Mouse (Mus musculus) hindbrain, embryonic 16.5 days (tissue): ENCODE results near the gene Heyl. TPM values are rescaled to one million over a fixed set of nuclear protein-coding genes. Genes with fewer than 3 reads are reported as not detected.

Experiments
- ATAC-seq: fragments of 200-750 bp; cut with Nextera tagmentation; 2 replicates; pipeline ENCODE4 v1.8.0; 2017; ENCODE audit warnings: moderate TSS enrichment, moderate library complexity
- H3K27ac ChIP-seq: fragments of 300-500 bp; sonication (generic); 2 replicates; pipeline ENCODE4 v1.5.1; 2014; ENCODE audit warnings: low read depth, mild to moderate bottlenecking, control low read depth, low read length, moderate library complexity
- H3K27me3 ChIP-seq: fragments of 300-500 bp; sonication (generic); replicated peaks from 2 replicates; pipeline ENCODE4 v1.6.1; 2014; ENCODE audit warnings: low read length; ENCODE audit not compliant: control insufficient read depth, insufficient read depth
- H3K36me3 ChIP-seq: fragments of 300-500 bp; sonication (generic); 2 replicates; pipeline ENCODE4 v1.6.1; 2014; ENCODE audit warnings: mild to moderate bottlenecking, low read length, moderate library complexity, mixed read lengths; ENCODE audit not compliant: control insufficient read depth, insufficient read depth
- H3K4me1 ChIP-seq: fragments of 300-500 bp; sonication (generic); 2 replicates; pipeline ENCODE4 v1.6.1; 2014; ENCODE audit warnings: low read depth, low read length; ENCODE audit not compliant: control insufficient read depth, insufficient read depth
- H3K4me2 ChIP-seq: fragments of 300-500 bp; sonication (generic); 2 replicates; pipeline ENCODE4 v1.6.1; 2014; ENCODE audit warnings: mild to moderate bottlenecking, low read length, control low read depth, moderate library complexity
- H3K4me3 ChIP-seq: fragments of 300-500 bp; sonication (generic); 2 replicates; pipeline ENCODE4 v1.5.1; 2014; ENCODE audit warnings: mild to moderate bottlenecking, low read length, control low read depth, moderate library complexity
- H3K9ac ChIP-seq: fragments of 300-500 bp; sonication (generic); 2 replicates; pipeline ENCODE4 v1.6.1; 2014; ENCODE audit warnings: low read depth, mild to moderate bottlenecking, control low read depth, low read length, moderate library complexity
- H3K9me3 ChIP-seq: fragments of 300-500 bp; sonication (generic); 2 replicates; pipeline ENCODE4 v1.6.1; 2014; ENCODE audit warnings: mild to moderate bottlenecking, low read length, moderate library complexity; ENCODE audit not compliant: control insufficient read depth
- WGBS: fragments of 180-500 bp; shearing (Covaris S2); extraction: QIAGEN DNeasy Blood & Tissue Kit; methylation state at CpG from one replicate; pipeline ENCODE4 v1.1.7; 2014; 5-methylcytosine and 5-hydroxymethylcytosine counted together
- polyA plus RNA-seq: library from polyadenylated mRNA; unstranded; fragments of >200 nt; fragmentation: Nextera tagmentation; extraction: Ambion mirVana; gene quantifications from 2 replicates; pipeline ENCODE4 v1.2.1, GENCODE M21; 2015

Gene Heyl
- polyA plus RNA-seq, 1 experiment from 2014 or later: 5.3 TPM

DNA sequence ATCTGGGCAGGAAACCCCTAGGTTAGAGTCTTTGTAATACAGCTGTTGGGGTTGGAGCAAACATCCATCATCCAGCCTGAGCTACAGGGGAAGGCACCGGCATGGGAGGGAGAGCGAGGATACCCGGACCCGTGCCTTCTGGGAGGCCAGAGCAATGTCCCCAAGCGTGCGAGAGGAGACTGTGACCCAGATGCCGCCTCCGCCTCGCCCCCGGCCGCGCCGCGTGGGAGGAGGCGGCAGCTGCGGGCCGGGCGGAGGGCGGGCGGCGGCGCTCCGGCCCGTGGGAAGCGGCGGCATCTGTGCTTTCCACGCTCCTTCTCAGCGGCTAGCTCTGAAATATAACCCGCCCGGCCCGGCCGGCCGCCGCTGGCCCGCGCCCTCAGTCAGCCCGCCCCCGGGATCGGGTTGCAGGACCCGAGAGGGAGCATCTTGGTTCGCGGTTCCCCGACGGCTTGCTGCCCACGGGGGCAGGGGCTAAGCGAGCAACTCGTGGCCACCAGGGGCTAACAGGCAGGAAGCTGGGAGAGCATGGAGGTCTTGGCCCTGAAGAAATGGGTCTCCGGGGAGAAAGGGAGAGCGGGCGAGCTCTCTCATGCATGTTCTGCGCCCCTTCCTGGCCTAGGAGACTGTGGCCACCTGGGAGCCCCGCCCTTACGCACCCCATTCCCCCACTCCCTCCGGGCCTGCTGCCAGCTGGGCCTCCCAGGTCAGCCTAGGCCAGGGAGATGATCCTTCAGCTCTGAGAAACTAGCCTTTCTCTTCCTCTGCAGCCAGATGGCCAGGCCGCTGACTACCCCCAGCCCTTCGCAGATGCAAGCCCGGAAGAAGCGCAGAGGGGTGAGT is 6.2 kb downstream of the Heyl start:
- ATAC-seq: peak; percentile 42
- Histone ChIP-seq H3K27me3 (peaks cover 12% of the 10 kb centered on the region), H3K27ac (no peak overlapping the region), H3K4me1 (peaks cover 4% of the 10 kb centered on the region; the same call in 1 of the 2 replicates), H3K9ac (peak overlapping the region; percentile 57), H3K9me3 (no peaks in the 10 kb centered on the region), H3K4me3 (peak overlapping the region; percentile 28), H3K4me2 (peak overlapping the region; percentile 51), H3K36me3 (no peaks in the 10 kb centered on the region)
- 4% methylated on average over 47 of the region's 58 CpGs for WGBS

- no peak for ATAC-seq
- H3K4me2 ChIP-seq: no peak overlapping the region
- H3K9ac ChIP-seq: no peak overlapping the region
- 83% methylated on average over 7 of the region's 7 CpGs for WGBS
- no peaks in the 10 kb centered on the region; the same call in 1 of the 2 replicates for H3K27me3 ChIP-seq
- no peaks in the 10 kb centered on the region for H3K36me3 ChIP-seq
- H3K27ac ChIP-seq: no peak overlapping the region
- H3K9me3 ChIP-seq: no peaks in the 10 kb centered on the region
- no peaks in the 10 kb centered on the region for H3K4me1 ChIP-seq
- no peak overlapping the region for H3K4me3 ChIP-seq
Measured at GRCm38 (mm10) chr4:123246221-123246620, 12.9 kb downstream of the Heyl start.

GRCm38 (mm10) chr4:123246651-123247050 is 13.3 kb downstream of the Heyl start:
- ATAC-seq: no peak
- Histone ChIP-seq H3K9ac (no peak overlapping the region), H3K27me3 (no peaks in the 10 kb centered on the region; the same call in 1 of the 2 replicates), H3K9me3 (no peaks in the 10 kb centered on the region), H3K4me2 (no peak overlapping the region), H3K4me1 (no peaks in the 10 kb centered on the region), H3K27ac (no peak overlapping the region), H3K36me3 (no peaks in the 10 kb centered on the region), H3K4me3 (no peak overlapping the region)
- WGBS: 92% methylated on average over 5 of the region's 5 CpGs

GRCm38 (mm10) chr4:123247147-123247880 is 14.0 kb downstream of the Heyl start:
- Histone ChIP-seq H3K9ac (no peak overlapping the region), H3K36me3 (no peaks in the 10 kb centered on the region), H3K9me3 (no peaks in the 10 kb centered on the region), H3K4me1 (no peaks in the 10 kb centered on the region), H3K4me2 (no peak overlapping the region), H3K4me3 (no peak overlapping the region), H3K27me3 (no peaks in the 10 kb centered on the region; the same call in 1 of the 2 replicates), H3K27ac (no peak overlapping the region)
- no peak for ATAC-seq
- 67% methylated on average over 7 of the region's 7 CpGs for WGBS

GRCm38 (mm10) chr4:123248971-123249567 is 15.7 kb downstream of the Heyl start:
- ATAC-seq: peak; percentile 80

GRCm38 (mm10) chr4:123252214-123252613 is 18.9 kb downstream of the Heyl start:
- Histone ChIP-seq H3K4me2 (no peak overlapping the region), H3K9ac (no peak overlapping the region), H3K4me1 (peaks cover 4% of the 10 kb centered on the region), H3K36me3 (no peaks in the 10 kb centered on the region), H3K9me3 (no peaks in the 10 kb centered on the region), H3K4me3 (no peak overlapping the region), H3K27ac (no peak overlapping the region), H3K27me3 (no peaks in the 10 kb centered on the region)
- 0 out of 2 replicates have a peak, but pooled peaks have one; percentile 40 for ATAC-seq
- 69% methylated on average over 5 of the region's 5 CpGs for WGBS

More at GRCm38 (mm10) chr4:123248971-123249567, 15.7 kb downstream of the Heyl start:
- no peaks in the 10 kb centered on the region for H3K27me3 ChIP-seq
- no peak overlapping the region for H3K4me3 ChIP-seq
- no peaks in the 10 kb centered on the region for H3K36me3 ChIP-seq
- WGBS: 63% methylated on average over 7 of the region's 7 CpGs
- H3K9ac ChIP-seq: no peak overlapping the region
- no peak overlapping the region for H3K4me2 ChIP-seq
- H3K27ac ChIP-seq: peak overlapping the region; percentile 33; the same call in 1 of the 2 replicates
- no peaks in the 10 kb centered on the region for H3K9me3 ChIP-seq
- H3K4me1 ChIP-seq: peaks cover 4% of the 10 kb centered on the region

- Histone ChIP-seq H3K9ac (no peak overlapping the region), H3K4me1 (peaks cover 4% of the 10 kb centered on the region), H3K27ac (no peak overlapping the region), H3K9me3 (no peaks in the 10 kb centered on the region), H3K36me3 (no peaks in the 10 kb centered on the region), H3K4me2 (no peak overlapping the region), H3K4me3 (no peak overlapping the region), H3K27me3 (no peaks in the 10 kb centered on the region)
- 17% methylated on average over 5 of the region's 5 CpGs for WGBS
- ATAC-seq: peak; percentile 83
Measured at GRCm38 (mm10) chr4:123254617-123255016, 21.3 kb downstream of the Heyl start.

DNA sequence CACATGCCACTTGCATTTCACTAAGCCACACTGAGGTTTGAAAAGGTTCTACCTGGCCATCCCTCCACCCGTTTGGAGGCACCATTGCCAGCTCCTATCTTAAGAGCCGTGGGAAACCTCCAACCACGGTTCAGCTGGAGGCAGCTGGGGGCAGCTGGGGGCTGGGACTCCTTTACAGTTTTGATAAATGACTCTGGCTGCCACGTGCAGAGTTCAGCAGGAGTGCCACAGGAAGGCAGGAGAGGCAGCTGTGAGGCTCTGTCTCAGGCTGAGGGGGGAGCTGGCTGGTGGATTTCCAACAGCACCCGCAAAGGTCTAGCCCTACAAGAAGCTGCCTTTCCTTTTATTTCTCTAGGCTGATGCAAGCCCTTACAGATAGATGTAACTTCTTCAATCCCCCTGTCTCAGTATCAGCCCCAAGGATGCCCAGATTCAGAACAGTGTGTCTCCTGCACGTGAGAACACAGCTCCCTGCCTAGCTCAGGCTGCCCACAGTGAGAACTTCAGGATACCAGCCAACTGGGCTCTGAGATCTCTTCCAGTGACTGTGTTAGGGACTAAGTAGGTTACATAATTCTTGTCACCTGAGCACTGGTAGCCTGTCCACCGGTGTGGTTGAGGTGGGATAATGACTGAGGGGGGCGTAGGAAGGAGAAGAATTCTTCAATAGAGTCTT is 26.9 kb downstream of the Heyl start:
- Histone ChIP-seq H3K27me3 (no peaks in the 10 kb centered on the region), H3K9me3 (no peaks in the 10 kb centered on the region), H3K27ac (no peak overlapping the region), H3K36me3 (no peaks in the 10 kb centered on the region), H3K4me2 (no peak overlapping the region), H3K4me3 (no peak overlapping the region), H3K9ac (no peak overlapping the region), H3K4me1 (no peaks in the 10 kb centered on the region; the same call in 1 of the 2 replicates)
- ATAC-seq: no peak
- WGBS: 39% methylated on average over 8 of the region's 8 CpGs
